Mouse (Mus musculus) cortical plate, adult 2 months (tissue): ENCODE measurements around the gene Gucy2f.

Source experiments
- CTCF ChIP-seq: fragments of 200-500 bp; IDR thresholded peaks from 2 replicates; pipeline ENCODE4 v1.5.1; 2011; ENCODE audit warnings: mild to moderate bottlenecking, control low read depth, low read length; ENCODE audit not compliant: insufficient read depth; ENCODE audit errors: extremely low read depth
- POLR2A ChIP-seq: fragments of 200-500 bp; IDR thresholded peaks from 2 replicates; pipeline ENCODE4 v1.6.1; 2011; ENCODE audit warnings: mild to moderate bottlenecking, low read length, control low read depth; ENCODE audit not compliant: insufficient read depth; ENCODE audit errors: extremely low read depth

GRCm38 (mm10) chrX:142227398-142228054 is 30.8 kb upstream of the Gucy2f start:
- TF ChIP-seq POLR2A (no peak), CTCF (no peak)
